Mouse (Mus musculus): ENCODE measurements at regions not wholly inside any gene's neighbourhood (a gene's known extent, or its start where the extent isn't known, plus 50 kb on each side); places are given as distances from the start of the nearest gene placed in this dataset.
A peak's percentile ranks its signal among the peaks of the same experiment; 100 is the strongest.
"Not testable (repeated sequence)": the region's sequence is repeated elsewhere in the genome, so short reads cannot be mapped to it uniquely, and the experiment has no call there.

DNA sequence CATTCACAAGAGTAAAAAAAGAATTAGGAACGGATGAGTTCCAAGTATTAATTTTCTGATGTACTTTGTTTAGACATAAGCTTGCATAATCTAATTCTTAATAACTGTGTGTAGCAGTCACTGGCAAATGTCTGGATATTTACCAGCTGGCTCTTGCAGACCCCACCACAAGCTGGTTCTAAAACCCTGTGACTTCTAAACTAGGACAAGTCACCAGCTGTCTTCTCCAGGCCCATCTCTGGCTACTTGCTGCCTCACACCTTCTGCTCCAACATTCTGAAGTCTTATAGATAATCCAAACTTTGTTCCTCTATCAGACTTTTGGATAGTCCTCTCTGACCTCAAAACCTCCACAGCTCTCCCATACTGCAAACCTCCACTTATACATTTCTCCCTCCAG, 189.9 kb upstream of the Rhobtb1 start:
- no peak for DNase-seq (ENCODE audit: low read depth)

DNA sequence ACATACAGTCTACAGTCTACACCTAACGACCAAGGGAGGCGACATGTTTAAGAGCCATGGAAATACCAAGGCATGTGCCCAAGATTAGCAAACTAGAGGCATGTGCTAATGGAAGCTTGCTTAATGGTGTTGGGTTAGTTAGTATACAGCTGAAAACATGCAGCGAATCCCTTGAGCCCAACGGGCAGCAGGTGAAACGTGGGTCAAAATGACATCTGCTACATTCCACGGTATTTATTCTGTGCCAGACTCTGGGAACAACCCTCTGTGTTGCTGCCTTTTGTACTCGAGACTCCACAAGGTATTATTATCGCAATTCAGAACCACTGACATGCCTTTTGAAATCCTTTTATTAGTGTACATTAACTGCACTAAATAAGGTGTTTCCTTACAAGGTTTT, 188.1 kb upstream of the Rhobtb1 start:
- DNase-seq (ENCODE audit: low read depth), result no peak

DNA sequence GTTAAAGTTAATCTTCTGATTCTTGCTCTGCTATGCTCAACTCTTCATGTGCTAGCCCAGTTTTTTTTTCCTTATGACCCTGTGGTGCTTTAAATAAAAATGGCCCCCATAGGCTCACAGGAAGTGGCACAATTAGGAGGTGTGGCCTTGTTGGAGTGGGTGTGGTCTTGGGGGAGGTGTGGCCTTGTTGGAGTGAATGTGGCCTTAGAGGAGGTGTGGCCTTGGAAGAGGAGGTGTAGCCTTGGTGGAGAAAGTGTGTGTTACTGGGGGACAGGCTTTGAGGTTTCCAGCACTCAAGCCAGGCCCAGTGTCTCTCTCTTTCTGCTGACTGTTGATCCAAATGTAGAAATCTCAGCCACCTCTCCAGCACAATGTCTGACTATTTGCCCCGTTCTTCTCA, 186.0 kb upstream of the Rhobtb1 start:
- no peak for DNase-seq (ENCODE audit: low read depth)

DNA sequence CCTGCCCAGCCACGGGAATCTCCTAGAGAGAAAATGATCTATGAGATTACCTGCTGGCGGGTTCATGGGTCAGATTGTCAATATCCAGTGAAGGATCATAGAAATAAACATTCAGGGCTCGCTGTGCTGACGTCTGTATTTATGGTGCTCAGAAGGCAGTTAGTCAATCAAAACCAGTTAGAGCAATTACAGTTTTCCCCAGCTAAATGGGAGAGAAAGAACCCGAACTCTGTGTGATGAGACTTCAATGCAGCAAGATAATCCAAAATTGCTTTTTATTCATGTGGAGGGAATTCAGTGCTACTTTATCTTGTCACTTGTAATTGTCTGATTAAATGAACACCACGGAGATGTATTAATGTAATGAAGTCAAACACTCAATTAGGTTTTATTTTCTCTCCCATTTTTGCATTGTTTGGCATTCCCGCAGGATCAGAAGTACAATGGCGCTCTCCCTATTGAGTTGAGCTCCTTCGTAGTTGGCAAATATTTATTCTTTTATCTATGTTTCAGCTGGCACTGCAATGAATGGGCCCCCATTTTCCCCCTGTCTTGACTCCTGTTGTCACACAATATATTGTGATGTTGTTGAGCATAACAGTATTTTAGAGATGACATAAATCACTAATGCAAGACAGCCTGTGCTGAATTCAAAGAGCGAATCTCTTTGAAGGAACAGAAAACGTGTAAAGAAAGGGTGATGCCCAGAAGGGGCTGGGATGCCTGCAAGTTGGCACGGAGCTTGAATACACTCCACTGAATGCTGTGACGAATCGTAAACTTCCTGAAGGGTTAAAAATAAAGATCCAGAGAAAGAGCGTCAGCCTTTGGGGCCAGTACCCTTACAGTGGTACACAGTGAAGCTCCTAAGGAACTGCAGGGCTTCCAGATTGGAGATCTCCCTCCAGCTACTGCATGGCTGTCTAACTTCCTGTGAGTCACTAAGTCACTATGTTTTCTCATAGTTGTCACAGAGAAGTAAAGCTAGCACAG, 183.0 kb upstream of the Rhobtb1 start:
- DNase-seq (ENCODE audit: low read depth), result no peak

DNA sequence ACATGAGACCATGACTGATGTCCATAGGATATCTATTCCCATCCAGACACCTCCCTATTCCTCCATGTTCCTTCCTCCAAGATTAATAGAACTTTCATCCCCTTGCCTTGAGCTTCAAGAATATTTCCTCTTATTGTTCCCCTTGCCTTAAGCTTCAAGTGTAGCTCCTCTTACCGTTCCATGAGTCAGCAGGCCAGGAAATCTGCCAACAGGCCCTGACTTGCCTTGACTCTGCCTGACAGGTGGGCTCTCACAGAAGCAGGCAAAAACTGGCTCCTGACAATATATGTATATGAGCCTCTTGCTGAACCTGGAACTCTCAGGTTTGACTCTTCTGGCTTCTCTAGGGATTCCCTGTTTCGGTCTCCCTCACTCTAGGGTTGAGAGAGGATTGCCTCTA, 180.7 kb upstream of the Rhobtb1 start:
- no peak for DNase-seq (ENCODE audit: low read depth)

DNA sequence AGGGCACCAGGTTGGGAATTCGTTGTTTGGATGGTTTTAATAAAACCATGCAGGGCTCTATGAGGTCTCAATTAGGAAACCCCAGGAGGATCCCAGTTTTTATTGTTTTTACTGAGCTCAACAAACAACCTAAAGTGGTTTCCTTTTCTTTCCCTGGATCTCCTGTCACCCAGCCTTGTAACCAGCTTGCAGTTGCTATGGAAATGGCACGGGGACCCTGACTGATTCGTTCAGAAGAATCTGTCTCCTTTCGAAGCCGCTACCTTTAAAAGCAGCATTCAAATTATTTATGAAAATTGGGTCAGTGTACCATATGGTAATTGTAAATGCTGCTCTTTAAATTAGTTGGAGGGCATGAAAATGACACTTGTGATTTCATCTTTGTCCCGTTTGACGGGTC, 176.5 kb upstream of the Rhobtb1 start:
- no peak for DNase-seq (ENCODE audit: low read depth)

DNA sequence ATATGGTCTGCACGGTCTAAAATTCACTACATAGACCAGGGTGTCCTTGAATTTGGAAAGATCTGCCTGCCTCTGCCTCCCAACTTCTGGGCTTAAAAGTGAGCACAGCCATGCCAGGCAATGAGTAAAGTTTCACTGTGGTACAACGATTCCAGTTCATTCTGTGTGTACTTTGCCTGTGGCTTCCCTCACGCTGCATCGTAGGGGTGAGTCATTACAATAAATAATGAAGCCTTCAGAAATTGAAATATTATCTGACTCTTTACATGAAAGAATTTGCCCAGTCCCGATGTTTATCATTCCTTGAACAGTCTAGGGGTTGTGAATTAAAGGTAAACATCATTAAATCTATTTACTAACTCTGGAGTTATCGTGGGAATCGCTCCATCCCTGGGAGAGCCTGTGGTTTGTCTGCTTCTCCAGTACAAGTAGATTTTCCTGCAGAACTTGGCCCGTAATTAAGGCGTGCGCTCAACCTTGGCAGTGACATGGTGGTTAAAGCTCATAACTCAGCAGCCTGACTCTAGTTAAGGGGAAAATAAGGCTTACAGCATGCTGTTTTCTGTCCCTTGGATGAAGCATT, 174.7 kb upstream of the Rhobtb1 start:
- no peak for DNase-seq (ENCODE audit: low read depth)

DNA sequence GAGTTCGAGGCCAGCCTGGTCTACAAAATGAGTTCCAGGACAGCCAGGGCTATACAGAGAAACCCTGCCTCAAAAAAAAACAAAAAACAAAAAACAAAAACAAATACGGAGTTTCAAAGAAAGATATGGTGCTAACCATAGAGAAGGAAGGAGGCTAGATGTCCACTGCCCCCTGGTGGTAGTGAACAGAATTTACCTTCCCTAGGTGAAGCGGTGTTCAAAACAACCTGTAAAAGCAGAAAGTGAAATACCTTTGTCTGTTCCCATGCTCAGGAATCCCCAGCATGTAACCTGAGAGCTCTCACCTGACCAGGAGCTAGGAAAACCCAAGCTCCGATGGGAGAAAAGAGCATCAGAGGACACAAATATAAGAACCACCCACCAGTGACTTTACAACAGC, 173.1 kb upstream of the Rhobtb1 start:
- peak; percentile 53 for DNase-seq (ENCODE audit: low read depth)

DNA sequence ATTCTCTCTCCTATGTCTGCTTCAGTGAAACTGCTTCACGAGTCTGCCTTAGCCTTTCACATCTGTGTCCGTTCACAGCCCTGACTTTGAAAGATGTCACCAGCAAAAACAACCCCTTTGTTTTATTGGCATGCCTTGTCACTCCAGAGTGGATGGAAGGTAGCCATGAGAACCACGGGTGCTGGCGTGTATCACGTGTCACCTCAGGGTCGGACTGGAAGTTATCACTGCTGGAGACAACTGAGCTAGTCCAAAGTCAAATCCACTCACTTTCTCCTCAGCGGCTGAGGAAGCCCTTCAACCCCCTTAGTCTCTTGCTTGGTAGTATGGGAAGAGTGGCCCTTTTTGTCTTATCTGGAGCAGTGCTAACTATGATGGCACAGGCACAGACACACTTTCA, 171.3 kb upstream of the Rhobtb1 start:
- no peak for DNase-seq (ENCODE audit: low read depth)

DNA sequence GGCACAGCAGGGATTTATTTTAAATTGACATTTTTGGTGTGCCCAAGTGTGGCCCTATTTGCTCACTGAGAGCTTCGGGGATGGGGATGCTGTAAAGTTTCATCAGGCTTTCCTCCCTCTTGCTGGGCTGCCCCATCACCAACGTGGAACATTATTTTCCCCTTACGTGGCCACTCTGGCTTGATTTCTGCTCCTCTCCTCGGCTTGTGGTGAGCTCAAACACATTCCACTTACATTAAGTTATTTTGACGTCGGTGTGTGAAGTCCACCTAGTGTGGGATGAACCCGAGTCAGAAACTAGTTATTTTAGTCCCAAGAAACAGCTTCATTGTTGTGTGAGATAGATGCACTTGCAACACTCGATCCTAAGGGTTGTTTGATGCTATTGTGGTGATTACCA, 168.9 kb upstream of the Rhobtb1 start:
- DNase-seq (ENCODE audit: low read depth), result no peak

DNA sequence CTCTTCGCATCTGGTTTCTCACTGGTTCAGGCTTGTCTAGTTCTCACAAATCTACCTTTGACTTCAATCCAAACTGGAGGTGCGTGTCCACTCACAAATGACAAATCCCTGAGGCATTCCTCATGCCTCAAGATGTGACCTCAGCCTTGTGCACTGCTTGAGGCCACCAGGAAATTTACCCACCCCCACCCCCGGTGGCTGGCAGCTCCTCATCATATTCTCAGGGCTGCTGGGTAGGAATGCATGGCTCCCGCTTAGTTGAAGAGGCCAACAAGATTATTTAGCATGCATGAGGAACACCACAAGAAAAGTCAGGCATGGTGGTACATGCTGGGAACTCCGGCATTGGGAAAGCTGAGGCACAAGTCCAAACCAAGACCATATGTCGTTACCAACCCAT, 160.7 kb upstream of the Rhobtb1 start:
- DNase-seq (ENCODE audit: low read depth), result no peak

DNA sequence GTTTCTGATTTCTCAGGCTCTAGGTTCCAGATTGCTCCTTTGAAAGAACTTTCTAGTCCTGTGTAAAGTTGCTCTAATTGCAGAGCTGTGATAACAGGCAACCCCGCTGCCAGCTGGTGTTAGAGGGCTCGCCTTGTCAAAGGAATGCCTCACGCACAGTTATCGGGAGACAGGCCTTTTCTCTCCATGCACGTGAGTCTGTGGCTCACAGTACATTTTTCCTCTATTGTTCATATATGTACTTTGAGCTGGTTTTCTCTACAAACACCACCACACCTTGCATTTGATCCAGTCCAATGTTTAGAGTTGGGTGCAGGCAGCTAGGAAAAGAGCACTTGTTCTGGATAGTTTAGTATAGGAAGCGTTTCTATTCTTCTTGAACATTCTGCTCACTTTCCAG, 151.6 kb upstream of the Rhobtb1 start:
- DNase-seq (ENCODE audit: low read depth), result no peak

DNA sequence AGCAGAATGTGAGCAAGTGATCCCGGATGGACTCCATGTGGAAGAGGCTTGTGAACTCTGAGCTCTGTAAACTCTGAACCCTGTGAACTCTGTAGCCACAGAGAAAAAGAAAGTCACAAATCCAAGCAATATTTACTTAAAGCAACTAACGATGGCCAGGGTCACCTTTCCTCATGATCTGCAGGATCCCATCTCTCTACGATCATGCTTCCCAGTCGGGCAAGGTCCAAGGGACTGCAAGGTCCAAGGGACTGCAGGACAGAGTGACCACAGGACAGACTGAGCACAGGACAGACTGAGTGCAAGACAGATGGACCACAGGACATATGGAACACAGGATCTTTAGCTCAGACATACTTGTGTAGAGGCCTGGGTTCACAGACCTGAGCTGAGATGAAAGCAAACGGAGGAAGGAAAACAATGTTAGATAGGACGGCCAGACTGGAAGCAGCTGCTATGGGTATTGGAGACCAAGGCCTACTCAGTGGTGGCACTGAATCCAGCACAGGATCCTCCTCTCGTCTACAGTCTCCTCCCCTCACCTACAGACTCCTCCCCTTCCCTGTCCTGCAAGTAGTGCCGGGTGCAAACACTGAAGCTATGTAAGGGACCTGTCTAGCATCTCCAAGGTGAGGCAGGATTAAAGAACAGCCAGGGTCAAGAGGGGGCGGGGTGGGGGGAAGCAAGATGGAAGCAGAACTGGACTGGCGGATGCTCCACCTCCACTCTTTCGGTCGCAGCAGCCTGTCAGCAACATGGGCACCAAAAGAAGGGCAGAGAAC, 149.4 kb upstream of the Rhobtb1 start:
- DNase-seq (ENCODE audit: low read depth), result no peak

DNA sequence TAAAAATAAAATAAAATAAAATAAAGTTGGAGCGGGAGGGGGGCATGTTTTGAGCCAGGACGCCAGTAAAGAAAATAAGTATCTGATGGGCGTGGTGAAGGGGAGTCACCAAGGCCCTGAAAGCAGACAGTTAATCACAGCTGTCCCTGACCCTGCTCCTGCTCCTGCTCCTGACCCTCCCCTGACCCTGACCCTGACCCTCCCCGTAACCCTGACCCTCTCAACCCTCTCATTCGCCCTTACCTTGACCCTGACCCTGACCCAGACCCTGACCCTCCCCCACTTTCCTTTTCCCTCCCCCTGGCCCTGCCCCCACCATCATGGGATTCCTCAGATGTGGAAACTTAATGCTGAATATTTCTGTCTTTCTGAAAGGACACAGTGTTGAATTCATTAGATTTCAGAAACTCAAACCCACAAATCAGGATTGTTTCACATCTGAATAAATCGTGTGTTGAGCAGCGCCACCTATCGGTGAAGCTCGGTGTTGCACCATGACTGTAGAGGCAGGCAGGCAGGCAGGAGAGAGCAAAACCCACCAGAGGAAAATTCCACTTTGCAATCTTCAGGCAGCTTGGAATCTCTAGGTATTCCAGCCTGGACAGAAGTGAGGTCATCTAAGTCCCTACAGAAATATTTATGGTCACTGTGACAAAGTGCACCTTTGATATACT, 145.9 kb upstream of the Rhobtb1 start:
- DNase-seq (ENCODE audit: low read depth), result peak; percentile 58

DNA sequence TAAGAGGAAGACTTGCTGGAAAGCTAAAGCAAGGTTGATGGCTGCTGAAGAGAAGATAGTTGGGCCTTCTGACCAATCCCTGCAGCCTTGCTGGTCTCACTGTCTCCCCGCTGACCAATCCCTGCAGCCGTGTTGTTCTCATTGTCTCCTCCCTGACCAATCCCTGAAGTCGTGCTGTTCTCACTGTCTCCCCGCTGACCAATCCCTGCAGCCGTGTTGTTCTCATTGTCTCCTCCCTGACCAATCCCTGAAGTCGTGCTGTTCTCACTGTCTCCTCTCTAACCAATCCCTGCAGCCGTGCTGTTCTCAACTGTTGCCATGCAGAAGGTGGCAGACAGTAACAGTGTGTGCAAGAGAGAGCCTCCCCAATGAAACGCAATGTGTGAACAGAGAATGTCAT, 142.6 kb upstream of the Rhobtb1 start:
- not testable (repeated sequence) for DNase-seq (ENCODE audit: low read depth)

DNA sequence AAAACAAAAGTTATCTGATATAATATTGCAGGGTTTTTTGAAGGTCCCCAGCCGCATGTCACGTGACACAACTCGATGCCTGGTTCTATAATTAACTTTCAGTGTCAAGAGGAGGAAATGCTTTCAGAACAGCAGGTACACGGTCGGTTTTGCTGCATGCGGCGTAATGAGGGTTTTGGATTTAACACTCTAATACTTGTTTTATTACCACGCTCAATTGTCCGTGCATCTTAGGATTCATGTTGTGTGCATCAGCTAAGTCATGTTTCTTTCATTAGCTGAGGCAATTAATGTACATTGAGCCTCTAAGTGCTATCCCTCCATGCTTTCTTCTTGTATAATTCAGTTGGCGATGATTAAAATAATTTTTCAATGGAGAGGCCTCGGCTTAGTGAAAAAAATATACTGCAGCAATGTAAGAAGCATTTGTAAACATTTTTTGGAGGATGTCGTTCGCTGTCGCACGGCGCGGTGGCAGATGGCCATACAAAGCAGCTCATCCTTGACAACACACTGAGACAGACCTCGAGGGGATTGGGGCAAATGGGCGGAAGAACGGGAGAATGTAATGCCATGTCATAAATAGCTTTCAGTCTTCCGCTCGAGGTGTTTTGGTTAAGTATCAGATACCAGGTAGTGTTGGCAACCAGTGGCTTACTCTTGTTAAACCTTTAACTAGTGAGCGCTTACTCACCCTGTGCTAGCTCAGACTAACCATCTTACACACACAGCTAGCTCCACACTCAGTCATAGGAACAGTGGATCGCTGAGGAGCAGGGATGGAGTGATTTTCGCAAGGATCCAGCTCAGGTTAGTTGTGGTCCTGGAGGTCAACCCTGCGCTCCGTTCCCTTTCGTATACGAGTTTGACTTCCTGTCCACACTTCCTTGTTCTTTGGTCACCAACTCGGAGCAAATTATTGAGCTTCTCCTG, 130.2 kb upstream of the Rhobtb1 start:
- no peak for DNase-seq (ENCODE audit: low read depth)

DNA sequence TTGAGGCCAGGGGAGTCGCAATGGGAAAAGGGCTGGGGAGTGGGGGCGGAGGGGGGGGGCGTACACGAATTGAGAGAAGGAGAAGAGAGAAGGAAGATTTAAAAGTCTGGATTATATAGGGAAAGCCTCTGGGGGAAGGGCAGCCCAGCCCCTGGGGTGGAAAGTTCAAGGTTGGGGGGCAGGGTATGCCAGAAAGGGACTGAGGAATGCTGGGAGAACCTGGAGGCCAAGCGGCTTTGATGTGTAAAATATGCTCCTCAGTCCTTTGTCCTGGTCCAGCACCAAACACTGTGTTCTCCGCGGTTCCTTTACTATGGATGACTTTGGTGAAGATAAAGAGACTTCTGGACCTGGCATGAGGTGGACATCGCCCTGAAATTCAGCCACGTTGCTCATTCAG, 117.8 kb upstream of the Rhobtb1 start:
- no peak for DNase-seq (ENCODE audit: low read depth)

DNA sequence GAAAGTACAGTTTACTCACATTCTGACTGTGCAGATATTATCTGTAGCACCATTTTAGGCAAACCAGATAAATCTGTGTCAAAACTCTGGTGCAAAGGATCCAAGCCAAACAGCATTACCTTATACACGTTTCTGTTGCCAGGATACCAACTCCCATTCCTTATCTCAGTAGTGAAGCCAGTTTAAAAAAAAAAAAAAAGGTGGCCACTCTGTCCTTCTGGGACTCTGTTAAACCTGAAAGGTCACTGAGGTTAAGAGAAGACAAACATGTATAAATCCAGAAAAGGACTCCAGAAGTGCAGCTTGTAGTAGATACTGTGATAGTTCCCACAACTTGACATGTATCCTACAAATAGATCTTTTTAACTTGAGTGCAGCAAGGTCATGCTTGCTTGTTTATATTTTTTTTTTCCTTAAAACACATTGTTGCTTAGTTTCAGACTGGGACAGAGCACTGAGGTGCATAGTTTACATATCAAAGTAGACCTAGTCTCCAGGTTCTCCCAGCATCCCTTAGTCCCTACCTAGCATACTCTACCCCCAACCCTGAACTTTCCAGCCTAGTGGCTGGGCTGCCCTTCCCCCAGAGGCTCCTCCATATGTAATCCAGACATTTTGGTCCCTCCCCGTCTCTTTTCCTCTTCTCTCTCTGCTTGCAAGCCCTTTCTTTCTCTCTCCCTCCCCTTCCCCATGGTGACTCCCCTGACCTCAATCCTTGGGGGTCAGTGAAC, 116.7 kb upstream of the Rhobtb1 start:
- no peak for DNase-seq (ENCODE audit: low read depth)

DNA sequence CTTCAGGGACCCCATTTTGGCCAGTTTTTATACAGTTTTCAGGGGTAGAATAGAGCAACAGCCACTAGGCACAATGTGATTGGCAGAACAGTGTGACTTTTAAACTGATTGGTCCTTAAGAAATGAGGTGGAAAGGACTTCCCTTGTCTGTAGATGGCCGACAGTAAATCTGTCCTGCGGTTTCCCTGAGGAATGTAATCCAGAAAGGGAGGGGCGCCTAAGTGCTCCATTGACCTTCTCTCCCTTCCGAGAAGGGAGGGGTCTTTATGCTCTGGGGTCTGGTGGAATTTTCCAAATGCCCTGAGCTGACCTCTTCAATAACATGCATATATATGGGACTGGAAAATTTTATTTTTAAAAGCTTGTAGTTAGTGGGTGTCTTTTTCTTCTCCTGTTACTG, 115.7 kb upstream of the Rhobtb1 start:
- not testable (repeated sequence) for DNase-seq (ENCODE audit: low read depth)

DNA sequence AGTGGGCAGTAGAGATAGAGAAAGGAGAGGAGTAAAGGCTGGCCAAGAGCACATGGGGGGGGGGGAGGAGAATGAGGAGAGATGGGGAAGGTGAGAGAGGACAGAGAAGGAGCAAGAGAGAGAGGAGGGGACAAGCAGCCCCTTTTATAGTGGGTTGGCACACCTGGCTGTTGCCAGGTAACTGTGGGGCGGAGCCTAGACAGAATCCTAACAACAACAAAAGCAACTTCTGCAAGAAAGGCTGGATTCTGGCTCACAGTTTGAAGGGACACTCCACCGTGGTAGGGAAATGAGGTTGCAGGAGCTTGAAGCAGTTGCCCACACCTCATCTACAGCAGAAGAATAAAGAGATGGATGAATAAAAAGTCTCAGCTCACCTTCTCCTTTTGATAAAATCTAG, 115.1 kb upstream of the Rhobtb1 start:
- no peak for DNase-seq (ENCODE audit: low read depth)

All from induced T-regulatory cell, adult 2 months (primary cell).